In genomic region chr4:107952845-107953244, GRCm38 (mm10) we compare ENCODE assay signal across 14 mouse cellular contexts. TPM values are rescaled to one million over a fixed set of nuclear protein-coding genes. Genes with fewer than 3 reads are reported as not detected.
DNase-seq lines count a peak whose midpoint lies in the region; TF ChIP-seq lines count a peak whose summit lies in the region.
"Had no signal": no experiment of that assay in that cellular context is flagged by ENCODE, and none has a peak within 500 bp of the region (broad histone marks: within the 10 kb centered on the region; RNA-seq: fewer than 3 reads in every experiment).

No protein-coding gene starts in this region.

- H3K27me3 ChIP-seq in testis, adult 2 months (ENCODE audit: control insufficient read depth, insufficient read depth, low read length), result no peaks in the 10 kb centered on the region
- H3K27me3 ChIP-seq: heart, embryonic 15.5 days; hindbrain, embryonic 15.5 days; midbrain, embryonic 13.5 days; neural tube, embryonic 12.5 days; stomach, embryonic 15.5 days had no signal

- no peak for TF ChIP-seq POLR2A in testis, adult 2 months (IDR thresholded peaks at IDR 0.05; ENCODE audit: control insufficient read depth, low read depth, low read length)

- H3K36me3 ChIP-seq in testis, adult 2 months (ENCODE audit: control insufficient read depth, insufficient read depth, low read length), result no peaks in the 10 kb centered on the region
- H3K36me3 ChIP-seq: heart, embryonic 15.5 days; hindbrain, embryonic 15.5 days; midbrain, embryonic 13.5 days; neural tube, embryonic 12.5 days; stomach, embryonic 15.5 days had no signal

- H3K4me1 ChIP-seq in testis, adult 2 months (ENCODE audit: control insufficient read depth, insufficient read depth, low read length), result no peaks in the 10 kb centered on the region; the same call in 1 of the 2 replicates
- H3K4me1 ChIP-seq: hindbrain, embryonic 15.5 days; midbrain, embryonic 13.5 days; neural tube, embryonic 12.5 days; stomach, embryonic 15.5 days had no signal

- H3K27ac ChIP-seq in gastrocnemius, adult 2 months, result no peak overlapping the region
- H3K27ac ChIP-seq in layer of hippocampus, adult 2 months, result no peak overlapping the region
- no peak overlapping the region for H3K27ac ChIP-seq in testis, adult 2 months (ENCODE audit: control insufficient read depth, insufficient read depth, low read depth, low read length)
- H3K27ac ChIP-seq: heart, embryonic 15.5 days; hindbrain, embryonic 15.5 days; midbrain, embryonic 13.5 days; neural tube, embryonic 12.5 days; stomach, embryonic 15.5 days had no signal

- peak; percentile 43 for TF ChIP-seq CTCF in gastrocnemius, adult 2 months (IDR thresholded peaks at IDR 0.05)
- peak; percentile 72 for TF ChIP-seq CTCF in layer of hippocampus, adult 2 months (conservative IDR thresholded peaks at IDR 0.05)
- no peak for TF ChIP-seq CTCF in testis, adult 2 months (IDR thresholded peaks at IDR 0.05; ENCODE audit: control insufficient read depth, insufficient read depth, insufficient replicate concordance, low read depth, low read length)

- no peak for DNase-seq in gastrocnemius, adult 2 months
- no peak for DNase-seq in gastrocnemius, postnatal 10 days
- no peak for DNase-seq in layer of hippocampus, adult 2 months (ENCODE audit: low spot score in 2 of 2)
- DNase-seq in layer of hippocampus, postnatal 25 days (ENCODE audit: extremely low spot score in 1 of 2, low spot score in 1 of 2), result no peak
- DNase-seq in testis, postnatal 10 days (ENCODE audit: low spot score), result no peak
- no peak for DNase-seq in right cerebral cortex, postnatal 4 days
- DNase-seq: cerebellum, adult 2 months; lung, postnatal 10 days had no signal

- no peak overlapping the region for H3K4me3 ChIP-seq in gastrocnemius, adult 2 months
- H3K4me3 ChIP-seq in layer of hippocampus, adult 2 months, result no peak overlapping the region
- peak overlapping the region; percentile 28; the same call in 1 of the 2 replicates for H3K4me3 ChIP-seq in testis, adult 2 months (ENCODE audit: control insufficient read depth, low read depth, low read length)
- H3K4me3 ChIP-seq: heart, embryonic 15.5 days; hindbrain, embryonic 15.5 days; midbrain, embryonic 13.5 days; neural tube, embryonic 12.5 days; stomach, embryonic 15.5 days had no signal

- intact Hi-C loops in gastrocnemius, adult 2 months (cut with DNase I), result no loop called here

RNA-seq across cellular contexts. Expression of gene Slc1a7, which starts 15.3 kb away (rescaled TPM):
- under 1 TPM; 0.10 to 0.17 TPM for total RNA-seq in gastrocnemius, adult 2 months (2021)
- total RNA-seq in gastrocnemius, postnatal 10 days (2021), result not detected
- not detected for total RNA-seq in layer of hippocampus, adult 2 months (2021)
- total RNA-seq in layer of hippocampus, postnatal 25 days (2021), result not detected
- polyA plus RNA-seq in testis, adult 2 months (2012; rRNA removed), result 2.2 and 2.9 TPM in 2 replicates
- polyA plus RNA-seq: midbrain, embryonic 13.5 days; neural tube, embryonic 12.5 days had no signal

RNA-seq across cellular contexts. Expression of gene Cpt2, which starts 29.4 kb away (rescaled TPM):
- 100 to 1,000 TPM in 1 of 2 experiments, 10 to 100 TPM in 1; 61.5 to 103 TPM for total RNA-seq in gastrocnemius, adult 2 months (2021)
- total RNA-seq in gastrocnemius, postnatal 10 days (2021), result 10 to 100 TPM; 45.4 to 46.0 TPM
- total RNA-seq in layer of hippocampus, adult 2 months (2021), result 1 to 10 TPM; 6.6 to 8.5 TPM
- 1 to 10 TPM; 6.7 to 7.3 TPM for total RNA-seq in layer of hippocampus, postnatal 25 days (2021)
- polyA plus RNA-seq in testis, adult 2 months (2012; rRNA removed), result 44.1 and 52.1 TPM in 2 replicates

Comparison
In these comparisons a context has a peak if more than half of its experiments do, and no peak if none do; other contexts are left out.
1. RNA of gene Cpt2, which starts 29.4 kb away (total RNA-seq): 61.5 to 103 TPM in gastrocnemius, adult 2 months and 45.4 to 46.0 TPM in gastrocnemius, postnatal 10 days; 6.6 to 8.5 TPM in layer of hippocampus, adult 2 months and 6.7 to 7.3 TPM in layer of hippocampus, postnatal 25 days; every median in the first group is over 4 times any median in the second.